Mouse (Mus musculus): ENCODE data around the gene Lrmda. TPM values are rescaled to one million over a fixed set of nuclear protein-coding genes. Genes with fewer than 3 reads are reported as not detected.
A peak's percentile ranks its signal among the peaks of the same experiment; 100 is the strongest.

Lrmda gene
- total and polyA plus RNA-seq, 2 experiments from 2014 or later: 0.18 TPM; not detected in 1

- H3K4me1 ChIP-seq (ENCODE audit: insufficient read depth): no peaks in the 10 kb centered on the region
- no peak overlapping the region for H3K4me2 ChIP-seq (ENCODE audit: low read depth)
- no peak for ATAC-seq
- no peak overlapping the region for H3K4me3 ChIP-seq (ENCODE audit: low read depth, low read length)
- H3K36me3 ChIP-seq (ENCODE audit: insufficient read depth): no peaks in the 10 kb centered on the region
- no peaks in the 10 kb centered on the region for H3K27me3 ChIP-seq (ENCODE audit: insufficient read depth, low read length)
- TF ChIP-seq CTCF (IDR thresholded peaks at IDR 0.05; ENCODE audit: low read depth): no peak
- H3K9ac ChIP-seq: no peak overlapping the region
- 85% methylated on average over 4 of the region's 4 CpGs for WGBS
- no peak for DNase-seq
- H3K27ac ChIP-seq (ENCODE audit: low read depth, low read length): no peak overlapping the region
- H3K9me3 ChIP-seq (ENCODE audit: low read length): no peaks in the 10 kb centered on the region
Measured at GRCm38 (mm10) chr14:22091306-22091705, 71.8 kb downstream of the Lrmda start.

- no peaks in the 10 kb centered on the region for H3K36me3 ChIP-seq (ENCODE audit: insufficient read depth)
- TF ChIP-seq CTCF (IDR thresholded peaks at IDR 0.05; ENCODE audit: low read depth): no peak
- peak; percentile 51; the same call in 1 of the 2 replicates for ATAC-seq
- H3K27me3 ChIP-seq (ENCODE audit: insufficient read depth, low read length): no peaks in the 10 kb centered on the region
- no peak overlapping the region for H3K27ac ChIP-seq (ENCODE audit: low read depth, low read length)
- no peak for DNase-seq
- no peak overlapping the region for H3K9ac ChIP-seq
- no peaks in the 10 kb centered on the region for H3K9me3 ChIP-seq (ENCODE audit: low read length)
- no peak overlapping the region for H3K4me3 ChIP-seq (ENCODE audit: low read depth, low read length)
- H3K4me1 ChIP-seq (ENCODE audit: insufficient read depth): no peaks in the 10 kb centered on the region
- 53% methylated on average over 8 of the region's 8 CpGs for WGBS
- no peak overlapping the region for H3K4me2 ChIP-seq (ENCODE audit: low read depth)
Measured at GRCm38 (mm10) chr14:22093124-22093523, 73.6 kb downstream of the Lrmda start.

GRCm38 (mm10) chr14:22101961-22102805 is 82.7 kb downstream of the Lrmda start:
- TF ChIP-seq CTCF (IDR thresholded peaks at IDR 0.05; ENCODE audit: low read depth): no peak
- no peak overlapping the region for H3K4me3 ChIP-seq (ENCODE audit: low read depth, low read length)
- no peak for ATAC-seq
- H3K9me3 ChIP-seq (ENCODE audit: low read length): no peaks in the 10 kb centered on the region
- no peak overlapping the region for H3K9ac ChIP-seq
- DNase-seq: no peak
- H3K27ac ChIP-seq (ENCODE audit: low read depth, low read length): no peak overlapping the region
- H3K27me3 ChIP-seq (ENCODE audit: insufficient read depth, low read length): no peaks in the 10 kb centered on the region
- WGBS: 90% methylated on average over 14 of the region's 14 CpGs
- no peaks in the 10 kb centered on the region for H3K36me3 ChIP-seq (ENCODE audit: insufficient read depth)
- no peaks in the 10 kb centered on the region for H3K4me1 ChIP-seq (ENCODE audit: insufficient read depth)
- no peak overlapping the region for H3K4me2 ChIP-seq (ENCODE audit: low read depth)

- no peak overlapping the region for H3K4me3 ChIP-seq (ENCODE audit: low read depth, low read length)
- H3K9ac ChIP-seq: no peak overlapping the region
- no peak overlapping the region for H3K27ac ChIP-seq (ENCODE audit: low read depth, low read length)
- H3K4me1 ChIP-seq (ENCODE audit: insufficient read depth): no peaks in the 10 kb centered on the region
- H3K27me3 ChIP-seq (ENCODE audit: insufficient read depth, low read length): no peaks in the 10 kb centered on the region
- DNase-seq (no peak), ATAC-seq (no peak)
- 90% methylated on average over 4 of the region's 4 CpGs for WGBS
- H3K4me2 ChIP-seq (ENCODE audit: low read depth): no peak overlapping the region
- no peak for TF ChIP-seq CTCF (IDR thresholded peaks at IDR 0.05; ENCODE audit: low read depth)
- no peaks in the 10 kb centered on the region for H3K9me3 ChIP-seq (ENCODE audit: low read length)
- H3K36me3 ChIP-seq (ENCODE audit: insufficient read depth): no peaks in the 10 kb centered on the region
Measured at GRCm38 (mm10) chr14:22105855-22106254, 86.3 kb downstream of the Lrmda start.

- no peak for DNase-seq
Measured at GRCm38 (mm10) chr14:22106777-22107176, 87.3 kb downstream of the Lrmda start.

GRCm38 (mm10) chr14:22109423-22109822 is 89.9 kb downstream of the Lrmda start:
- TF ChIP-seq CTCF (IDR thresholded peaks at IDR 0.05; ENCODE audit: low read depth): no peak
- DNase-seq (no peak), ATAC-seq (no peak)
- Histone ChIP-seq H3K4me1 (ENCODE audit: insufficient read depth) (peaks cover 2% of the 10 kb centered on the region), H3K4me2 (ENCODE audit: low read depth) (no peak overlapping the region), H3K4me3 (ENCODE audit: low read depth, low read length) (no peak overlapping the region), H3K27ac (ENCODE audit: low read depth, low read length) (no peak overlapping the region), H3K27me3 (ENCODE audit: insufficient read depth, low read length) (no peaks in the 10 kb centered on the region), H3K9ac (no peak overlapping the region), H3K9me3 (ENCODE audit: low read length) (no peaks in the 10 kb centered on the region), H3K36me3 (ENCODE audit: insufficient read depth) (no peaks in the 10 kb centered on the region)
- WGBS: 79% methylated on average over 4 of the region's 4 CpGs

More at GRCm38 (mm10) chr14:22106777-22107176, 87.3 kb downstream of the Lrmda start:
- Histone ChIP-seq H3K4me3 (ENCODE audit: low read depth, low read length) (no peak overlapping the region), H3K9me3 (ENCODE audit: low read length) (no peaks in the 10 kb centered on the region), H3K27me3 (ENCODE audit: insufficient read depth, low read length) (no peaks in the 10 kb centered on the region), H3K27ac (ENCODE audit: low read depth, low read length) (no peak overlapping the region), H3K4me2 (ENCODE audit: low read depth) (no peak overlapping the region), H3K9ac (no peak overlapping the region), H3K36me3 (ENCODE audit: insufficient read depth) (no peaks in the 10 kb centered on the region), H3K4me1 (ENCODE audit: insufficient read depth) (no peaks in the 10 kb centered on the region)
- no peak for ATAC-seq
- TF ChIP-seq CTCF (IDR thresholded peaks at IDR 0.05; ENCODE audit: low read depth): no peak
- WGBS: 74% methylated on average over 3 of the region's 3 CpGs
